Mouse (Mus musculus) embryonic facial prominence, embryonic 12.5 days (tissue): ENCODE measurements around the gene Pald1. TPM values are rescaled to one million over a fixed set of nuclear protein-coding genes. Genes with fewer than 3 reads are reported as not detected.

Experiments used
- ATAC-seq: fragments of 200-750 bp; cut with Nextera tagmentation; 2 replicates; pipeline ENCODE4 v1.8.0; 2017; ENCODE audit not compliant: insufficient number of reproducible peaks, insufficient read depth, low FRiP score, low TSS enrichment
- H3K27ac ChIP-seq: fragments of 300-500 bp; sonication (generic); 2 replicates; pipeline ENCODE4 v1.5.1; 2016; ENCODE audit warnings: mild to moderate bottlenecking
- H3K27me3 ChIP-seq: fragments of 300-500 bp; sonication (generic); 2 replicates; pipeline ENCODE4 v1.6.1; 2016; ENCODE audit warnings: mild to moderate bottlenecking, moderate library complexity
- H3K36me3 ChIP-seq: fragments of 300-500 bp; sonication (generic); 2 replicates; pipeline ENCODE4 v1.6.1; 2016; ENCODE audit warnings: mild to moderate bottlenecking
- H3K4me1 ChIP-seq: fragments of 300-500 bp; sonication (generic); 2 replicates; pipeline ENCODE4 v1.6.1; 2016
- H3K4me2 ChIP-seq: fragments of 300-500 bp; sonication (generic); replicated peaks from 2 replicates; pipeline ENCODE4 v1.6.1; 2016; ENCODE audit warnings: mild to moderate bottlenecking, moderate library complexity
- H3K4me3 ChIP-seq: fragments of 300-500 bp; sonication (generic); 2 replicates; pipeline ENCODE4 v1.5.1; 2016; ENCODE audit warnings: mild to moderate bottlenecking
- H3K9ac ChIP-seq: fragments of 300-500 bp; sonication (generic); 2 replicates; pipeline ENCODE4 v1.6.1; 2016; ENCODE audit warnings: mild to moderate bottlenecking, moderate library complexity
- H3K9me3 ChIP-seq: fragments of 300-500 bp; sonication (generic); 2 replicates; pipeline ENCODE4 v1.6.1; 2016; ENCODE audit warnings: mild to moderate bottlenecking, moderate library complexity
- WGBS: fragments of 180-500 bp; shearing (Covaris S2); methylation state at CpG from one replicate; pipeline ENCODE4 v1.1.7; 2016; 5-methylcytosine and 5-hydroxymethylcytosine counted together
- polyA plus RNA-seq: library from polyadenylated mRNA; unstranded; fragments of >200 nt; fragmentation: Nextera tagmentation; extraction: Ambion mirVana; gene quantifications from 2 replicates; pipeline ENCODE4 v1.2.1, GENCODE M21; 2016

Pald1 gene
- polyA plus RNA-seq, 1 experiment from 2014 or later: 28.6 TPM

- Histone ChIP-seq H3K27ac (no peak overlapping the region), H3K4me3 (no peak overlapping the region), H3K4me2 (no peak overlapping the region), H3K9ac (no peak overlapping the region), H3K9me3 (no peaks in the 10 kb centered on the region), H3K27me3 (no peaks in the 10 kb centered on the region), H3K36me3 (no peaks in the 10 kb centered on the region), H3K4me1 (peaks cover 6% of the 10 kb centered on the region)
- 83% methylated on average over 6 of the region's 6 CpGs for WGBS
- no peak for ATAC-seq
Measured at GRCm38 (mm10) chr10:61304046-61304445, 79.3 kb downstream of the Pald1 start.

- ATAC-seq: no peak
- WGBS: 62% methylated on average over 3 of the region's 3 CpGs
- H3K27me3 ChIP-seq: no peaks in the 10 kb centered on the region
- no peak overlapping the region for H3K4me3 ChIP-seq
- H3K4me1 ChIP-seq: no peaks in the 10 kb centered on the region
- H3K4me2 ChIP-seq: no peak overlapping the region
- no peaks in the 10 kb centered on the region for H3K36me3 ChIP-seq
- no peak overlapping the region for H3K9ac ChIP-seq
- H3K9me3 ChIP-seq: no peaks in the 10 kb centered on the region
- no peak overlapping the region for H3K27ac ChIP-seq
Measured at GRCm38 (mm10) chr10:61300996-61301395, 82.3 kb downstream of the Pald1 start.

DNA sequence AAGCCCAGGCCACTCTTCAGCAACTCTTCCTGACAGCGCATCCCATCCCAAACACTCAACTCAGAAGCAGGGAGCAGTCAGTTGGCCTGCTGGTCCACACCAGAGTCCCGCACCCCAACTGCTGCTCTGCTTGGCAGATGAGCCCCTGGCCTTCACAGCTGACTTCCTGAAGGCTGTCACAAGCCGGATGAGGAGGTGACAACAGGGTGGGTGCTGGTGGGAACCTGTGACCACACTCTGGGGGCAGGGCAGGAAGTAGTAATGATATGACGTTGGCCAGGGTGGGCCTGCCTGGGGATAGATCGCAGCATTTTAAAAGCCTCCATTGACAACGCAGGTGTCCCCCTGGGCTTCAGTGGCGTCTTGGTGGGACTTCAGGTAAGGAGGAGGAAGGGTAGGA, 85.9 kb downstream of the Pald1 start, which contains the start of gene Prf1:
Gene Prf1, plus strand, starts transcription at position 357 of the 400 bp plus-strand sequence.
- Histone ChIP-seq H3K9ac (no peak within 1 kb of the TSS), H3K4me2 (no peak within 1 kb of the TSS), H3K36me3 (no peaks in the 10 kb centered on the region), H3K4me3 (no peak within 1 kb of the TSS), H3K9me3 (no peaks in the 10 kb centered on the region), H3K4me1 (no peaks in the 10 kb centered on the region), H3K27me3 (no peaks in the 10 kb centered on the region), H3K27ac (no peak within 1 kb of the TSS)
- ATAC-seq: no peak
- WGBS: 87% methylated on average over 7 of the region's 7 CpGs

DNA sequence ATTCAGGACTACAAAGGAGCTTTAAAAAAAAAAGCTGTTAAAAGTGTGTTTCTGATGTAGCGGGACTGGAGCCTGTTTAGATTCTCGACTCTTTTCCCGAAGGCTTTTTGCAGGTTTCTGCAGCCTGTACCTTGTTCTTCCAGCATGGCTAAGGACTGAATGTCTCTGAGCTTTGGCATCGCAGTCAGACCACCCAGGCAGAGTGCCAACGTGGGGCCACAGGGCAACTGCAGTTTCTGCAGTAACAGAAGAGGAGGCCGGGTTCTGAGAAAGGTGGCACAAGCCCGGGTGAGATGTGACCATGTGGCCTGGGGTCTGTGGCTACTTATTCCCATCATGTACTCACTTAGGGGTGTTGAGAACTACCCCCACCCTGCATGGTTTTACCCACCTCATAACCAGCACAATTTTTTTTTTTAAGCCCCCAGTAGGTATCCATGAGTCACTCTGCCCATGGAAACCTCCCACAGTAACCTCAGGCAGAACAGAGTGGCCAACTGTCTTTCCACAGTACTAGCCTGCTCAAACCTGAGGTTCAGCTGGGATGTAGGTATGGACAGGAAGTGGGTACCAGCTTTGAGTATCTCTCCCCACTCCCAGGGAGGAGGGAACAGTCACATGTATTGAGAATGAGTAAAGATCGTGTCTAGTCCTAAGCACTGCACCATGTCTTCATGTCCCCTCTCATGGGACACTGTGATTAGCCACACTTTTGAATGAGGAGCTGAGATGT, 86.5 kb downstream of the Pald1 start:
- no peak for ATAC-seq
- 79% methylated on average over 8 of the region's 8 CpGs for WGBS

DNA sequence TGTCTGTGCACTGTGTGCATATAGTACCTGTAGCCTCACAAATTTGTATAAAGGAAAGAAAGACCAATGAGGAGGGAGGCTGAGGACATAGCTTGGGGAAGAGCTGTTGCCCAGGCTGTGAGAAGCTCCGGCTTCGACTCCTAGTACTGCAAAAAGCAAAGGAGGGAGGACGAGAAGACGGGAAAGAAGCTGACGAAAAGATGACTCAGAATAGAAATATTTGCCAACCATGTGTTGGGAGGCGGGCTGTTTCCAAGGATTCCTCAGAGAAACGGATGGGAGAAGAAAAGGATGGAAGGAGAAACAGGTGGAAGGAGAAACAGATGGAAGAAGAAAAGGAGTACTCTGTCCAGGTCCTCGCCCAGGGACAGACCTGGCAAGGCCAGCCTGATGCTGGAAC, 89.1 kb downstream of the Pald1 start:
- WGBS: 78% methylated on average over 8 of the region's 8 CpGs
- Histone ChIP-seq H3K9ac (no peak overlapping the region), H3K4me2 (no peak overlapping the region), H3K36me3 (no peaks in the 10 kb centered on the region), H3K27ac (no peak overlapping the region), H3K4me3 (no peak overlapping the region), H3K4me1 (no peaks in the 10 kb centered on the region), H3K9me3 (no peaks in the 10 kb centered on the region), H3K27me3 (no peaks in the 10 kb centered on the region)
- no peak for ATAC-seq

More for the DNA sequence above, 86.5 kb downstream of the Pald1 start:
- Histone ChIP-seq H3K27me3 (no peaks in the 10 kb centered on the region), H3K4me1 (no peaks in the 10 kb centered on the region), H3K4me3 (no peak overlapping the region), H3K9me3 (no peaks in the 10 kb centered on the region), H3K36me3 (no peaks in the 10 kb centered on the region), H3K27ac (no peak overlapping the region), H3K4me2 (no peak overlapping the region), H3K9ac (no peak overlapping the region)

GRCm38 (mm10) chr10:61290479-61290878, 92.9 kb downstream of the Pald1 start:
- H3K27ac ChIP-seq: no peak overlapping the region
- WGBS: 54% methylated on average over 2 of the region's 2 CpGs
- ATAC-seq: no peak

DNA sequence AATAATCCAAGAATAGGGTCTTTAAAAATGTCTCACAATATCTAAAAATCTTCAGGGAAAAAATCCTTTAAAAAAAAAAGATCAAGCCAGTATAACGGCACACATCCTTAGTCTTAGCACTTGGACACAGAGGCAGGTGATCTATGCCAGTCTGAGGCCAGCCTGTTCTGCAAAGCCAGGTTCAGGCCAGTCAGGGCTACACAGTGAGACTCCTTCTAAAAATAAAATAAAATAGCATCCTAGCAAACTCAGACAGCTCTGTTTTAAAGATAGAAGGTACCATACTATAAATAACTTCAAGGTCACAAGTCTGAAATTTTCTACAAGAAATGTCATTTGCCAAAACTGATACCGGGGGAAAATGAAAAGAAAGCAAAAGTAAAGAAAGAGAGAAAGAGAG, 93.3 kb downstream of the Pald1 start:
- no peaks in the 10 kb centered on the region for H3K27me3 ChIP-seq
- no peak overlapping the region for H3K9ac ChIP-seq
- WGBS: 83% methylated on average over 2 of the region's 2 CpGs
- H3K9me3 ChIP-seq: no peaks in the 10 kb centered on the region
- H3K27ac ChIP-seq: no peak overlapping the region
- no peak overlapping the region for H3K4me3 ChIP-seq
- no peak for ATAC-seq
- no peak overlapping the region for H3K4me2 ChIP-seq
- 0 out of 2 replicates have a peak, but pooled peaks cover 3% of the 10 kb centered on the region for H3K4me1 ChIP-seq
- no peaks in the 10 kb centered on the region for H3K36me3 ChIP-seq

More at GRCm38 (mm10) chr10:61290479-61290878, 92.9 kb downstream of the Pald1 start:
- H3K9me3 ChIP-seq: no peaks in the 10 kb centered on the region
- no peaks in the 10 kb centered on the region for H3K36me3 ChIP-seq
- H3K27me3 ChIP-seq: no peaks in the 10 kb centered on the region
- H3K4me2 ChIP-seq: no peak overlapping the region
- no peak overlapping the region for H3K4me3 ChIP-seq
- no peak overlapping the region for H3K9ac ChIP-seq
- 0 out of 2 replicates have a peak, but pooled peaks cover 3% of the 10 kb centered on the region for H3K4me1 ChIP-seq

DNA sequence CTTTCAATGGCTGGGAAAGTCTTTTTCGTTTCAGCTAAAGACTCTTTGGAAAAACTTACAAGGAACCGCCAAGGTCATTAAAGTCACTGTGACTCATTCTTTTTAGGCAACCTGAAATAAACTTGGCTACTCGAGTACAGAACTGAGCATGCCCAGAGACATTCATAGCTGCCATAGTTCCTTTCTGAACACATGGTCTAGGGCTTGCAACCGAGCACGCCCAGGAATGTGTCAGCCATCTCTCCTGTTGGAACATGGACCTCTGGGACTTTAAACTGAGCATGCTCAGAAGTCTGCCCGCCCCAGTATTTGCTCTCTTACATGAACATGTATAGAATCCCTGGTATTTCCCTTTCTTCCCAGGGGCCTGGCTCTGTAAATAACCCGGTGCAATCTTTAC, 97.1 kb downstream of the Pald1 start:
- H3K36me3 ChIP-seq: no peaks in the 10 kb centered on the region
- no peaks in the 10 kb centered on the region for H3K27me3 ChIP-seq
- H3K4me2 ChIP-seq: no peak overlapping the region
- H3K9me3 ChIP-seq: no peaks in the 10 kb centered on the region
- no peak for ATAC-seq
- H3K27ac ChIP-seq: no peak overlapping the region
- no peak overlapping the region for H3K4me3 ChIP-seq
- 69% methylated on average over 7 of the region's 7 CpGs for WGBS
- no peak overlapping the region for H3K9ac ChIP-seq
- H3K4me1 ChIP-seq: 0 out of 2 replicates have a peak, but pooled peaks cover 3% of the 10 kb centered on the region

DNA sequence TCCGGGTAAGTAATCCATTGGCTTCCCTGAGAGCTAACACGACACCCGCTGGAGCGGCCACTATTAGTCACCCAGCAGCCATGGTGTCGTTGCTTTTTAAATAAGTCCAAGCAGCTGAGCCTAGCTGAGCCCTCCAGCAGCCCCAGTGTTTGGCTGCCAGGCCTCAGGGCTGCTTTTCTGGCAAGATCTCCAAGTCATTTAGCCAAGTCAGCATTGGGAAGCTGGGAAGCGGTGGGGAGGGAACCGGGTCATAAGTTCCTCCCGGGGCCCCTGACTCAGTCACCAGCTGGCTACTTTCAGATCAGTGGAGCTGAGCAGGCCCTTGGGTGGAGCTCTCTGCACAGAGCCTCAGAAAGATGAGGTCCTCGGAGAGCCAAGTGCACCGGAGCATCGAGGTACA, 98.1 kb downstream of the Pald1 start:
- no peak overlapping the region for H3K4me2 ChIP-seq
- no peak overlapping the region for H3K27ac ChIP-seq
- 0 out of 2 replicates have a peak, but pooled peaks cover 3% of the 10 kb centered on the region for H3K4me1 ChIP-seq
- no peak for ATAC-seq
- no peaks in the 10 kb centered on the region for H3K9me3 ChIP-seq
- WGBS: 81% methylated on average over 11 of the region's 11 CpGs
- H3K27me3 ChIP-seq: no peaks in the 10 kb centered on the region
- no peaks in the 10 kb centered on the region for H3K36me3 ChIP-seq
- H3K4me3 ChIP-seq: no peak overlapping the region
- no peak overlapping the region for H3K9ac ChIP-seq

DNA sequence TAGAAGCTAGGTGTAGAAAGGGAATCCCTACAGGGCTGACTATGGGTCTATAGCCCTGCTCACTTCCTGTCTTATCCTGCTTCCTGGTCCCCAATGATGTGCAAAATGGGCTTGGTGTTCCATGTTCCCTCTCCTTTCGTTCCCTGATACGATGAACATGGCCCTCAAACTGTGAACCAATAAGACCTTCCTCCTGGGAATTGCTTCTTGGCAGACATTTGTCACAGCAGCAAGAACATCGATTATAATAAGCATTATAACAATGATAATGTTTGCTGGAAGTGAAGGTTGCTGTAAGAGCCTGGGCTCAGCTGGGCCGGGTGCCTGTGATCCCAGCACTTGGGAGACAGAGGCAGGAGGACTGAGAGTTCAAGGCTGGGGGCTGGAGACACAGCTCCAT, 99.0 kb downstream of the Pald1 start:
- H3K4me2 ChIP-seq: no peak overlapping the region
- no peaks in the 10 kb centered on the region for H3K36me3 ChIP-seq
- H3K27ac ChIP-seq: no peak overlapping the region
- no peak overlapping the region for H3K9ac ChIP-seq
- no peak for ATAC-seq
- H3K27me3 ChIP-seq: no peaks in the 10 kb centered on the region
- H3K9me3 ChIP-seq: no peaks in the 10 kb centered on the region
- WGBS: 92% methylated on average over 4 of the region's 4 CpGs
- no peak overlapping the region for H3K4me3 ChIP-seq
- H3K4me1 ChIP-seq: 0 out of 2 replicates have a peak, but pooled peaks cover 3% of the 10 kb centered on the region

GRCm38 (mm10) chr10:61281115-61281514, 102.2 kb downstream of the Pald1 start:
- 67% methylated on average over 5 of the region's 5 CpGs for WGBS
- ATAC-seq: no peak

GRCm38 (mm10) chr10:61277918-61278674, 105.2 kb downstream of the Pald1 start:
- Histone ChIP-seq H3K27ac (no peak overlapping the region), H3K9ac (no peak overlapping the region), H3K4me2 (no peak overlapping the region), H3K4me3 (no peak overlapping the region), H3K4me1 (peaks cover 10% of the 10 kb centered on the region), H3K27me3 (no peaks in the 10 kb centered on the region), H3K9me3 (no peaks in the 10 kb centered on the region), H3K36me3 (no peaks in the 10 kb centered on the region)
- WGBS: 50% methylated on average over 14 of the region's 14 CpGs
- no peak for ATAC-seq

More at GRCm38 (mm10) chr10:61281115-61281514, 102.2 kb downstream of the Pald1 start:
- Histone ChIP-seq H3K27ac (no peak overlapping the region), H3K4me2 (no peak overlapping the region), H3K4me1 (no peaks in the 10 kb centered on the region), H3K4me3 (no peak overlapping the region), H3K27me3 (no peaks in the 10 kb centered on the region), H3K9ac (no peak overlapping the region), H3K36me3 (no peaks in the 10 kb centered on the region), H3K9me3 (no peaks in the 10 kb centered on the region)
